Mouse (Mus musculus): Measurements from ENCODE around the gene C1qtnf6. TPM values are rescaled to one million over a fixed set of nuclear protein-coding genes. Genes with fewer than 3 reads are reported as not detected.

C1qtnf6 gene
- polyA plus RNA-seq, 1 experiment from 2014 or later, result 25.5 TPM

DNA sequence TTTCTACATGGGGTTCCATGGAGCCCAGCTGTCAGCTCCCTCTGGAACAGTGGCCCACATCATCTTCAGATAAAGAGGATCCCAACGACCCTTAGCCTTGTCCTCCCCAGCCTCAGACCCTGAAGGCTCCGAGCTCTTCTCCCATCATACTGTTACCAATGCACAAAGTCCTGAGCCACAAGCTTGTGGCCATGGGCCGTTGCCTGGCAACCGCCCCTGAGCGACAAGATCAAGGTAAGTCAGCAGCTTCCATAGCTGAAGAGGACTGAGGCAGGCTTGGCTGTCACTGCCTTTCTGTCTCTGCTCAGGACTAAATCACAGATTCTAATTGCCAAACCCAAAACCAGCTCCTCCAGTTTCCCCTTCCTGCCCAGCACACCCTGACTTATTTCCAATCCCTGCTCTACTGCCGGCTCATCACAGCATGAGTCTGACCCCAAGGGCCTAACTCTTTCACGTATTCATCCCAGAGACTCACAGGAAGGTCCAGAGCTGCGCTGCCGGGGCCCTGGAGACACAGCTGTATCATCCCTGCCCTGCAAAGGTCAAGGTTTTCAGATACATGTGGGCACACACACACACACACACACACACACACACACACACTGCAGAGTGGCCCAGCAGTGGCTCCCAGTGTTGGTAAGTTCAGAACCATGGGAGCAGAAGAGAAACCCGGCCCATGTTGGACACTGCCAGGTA lies 4.7 kb upstream of the C1qtnf6 start:
- H3K27ac ChIP-seq (ENCODE audit: low read length), result no peak overlapping the region
- peaks cover 15% of the 10 kb centered on the region for H3K4me1 ChIP-seq (ENCODE audit: control insufficient read depth, insufficient read depth, low read length)
- no peaks in the 10 kb centered on the region; the same call in 1 of the 2 replicates for H3K27me3 ChIP-seq (replicated peaks; ENCODE audit: control insufficient read depth, insufficient read depth, low read length)
- no peaks in the 10 kb centered on the region for H3K36me3 ChIP-seq (ENCODE audit: control insufficient read depth, insufficient read depth, low read length)
- H3K9ac ChIP-seq (ENCODE audit: low read depth, low read length), result peak overlapping the region; percentile 17; the same call in 1 of the 2 replicates
- no peak overlapping the region for H3K4me2 ChIP-seq (ENCODE audit: low read depth, low read length)
- ATAC-seq, result no peak
- 59% methylated on average over 10 of the region's 10 CpGs for WGBS
- no peak overlapping the region for H3K4me3 ChIP-seq (ENCODE audit: low read length)
- H3K9me3 ChIP-seq (ENCODE audit: control insufficient read depth, low read length), result no peaks in the 10 kb centered on the region

DNA sequence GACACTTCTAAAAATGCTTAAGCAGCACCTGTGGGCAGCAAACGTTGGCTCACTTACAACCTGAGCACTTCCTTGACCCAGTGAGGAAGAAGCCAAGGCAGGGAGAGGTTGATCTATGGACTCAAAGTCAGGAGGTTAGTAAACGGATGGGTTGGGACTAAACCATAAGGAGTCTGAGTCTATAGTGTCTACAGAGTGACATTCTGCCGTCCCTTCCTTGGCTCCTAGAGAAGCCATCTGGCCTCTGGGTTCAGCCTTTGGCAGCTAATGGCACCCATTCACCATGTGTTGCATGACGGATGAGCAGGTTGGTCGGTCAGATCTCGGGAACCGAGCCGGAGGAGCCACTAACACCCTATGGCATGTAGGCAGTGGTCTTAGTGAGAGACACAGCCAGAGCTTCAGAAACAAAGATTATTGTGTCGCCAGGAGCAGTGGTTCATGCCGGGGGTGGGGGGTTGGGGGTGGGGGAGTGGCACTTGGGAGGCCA lies 2.2 kb upstream of the C1qtnf6 start:
- Histone ChIP-seq H3K9me3 (ENCODE audit: control insufficient read depth, low read length) (no peaks in the 10 kb centered on the region), H3K4me1 (ENCODE audit: control insufficient read depth, insufficient read depth, low read length) (peaks cover 22% of the 10 kb centered on the region), H3K9ac (ENCODE audit: low read depth, low read length) (0 out of 2 replicates have a peak overlapping the region, but pooled peaks have one; percentile 27), H3K27me3 (replicated peaks; ENCODE audit: control insufficient read depth, insufficient read depth, low read length) (no peaks in the 10 kb centered on the region), H3K4me2 (ENCODE audit: low read depth, low read length) (no peak overlapping the region), H3K4me3 (ENCODE audit: low read length) (no peak overlapping the region), H3K27ac (ENCODE audit: low read length) (peak overlapping the region; percentile 45), H3K36me3 (ENCODE audit: control insufficient read depth, insufficient read depth, low read length) (no peaks in the 10 kb centered on the region)
- peak; percentile 10; the same call in 1 of the 2 replicates for ATAC-seq
- WGBS, result 70% methylated on average over 10 of the region's 10 CpGs

GRCm38 (mm10) chr15:78532566-78533345 lies 1.5 kb upstream of the C1qtnf6 start:
- Histone ChIP-seq H3K27ac (ENCODE audit: low read length) (peak overlapping the region; percentile 45), H3K9ac (ENCODE audit: low read depth, low read length) (peak overlapping the region; percentile 48), H3K4me1 (ENCODE audit: control insufficient read depth, insufficient read depth, low read length) (peaks cover 23% of the 10 kb centered on the region), H3K9me3 (ENCODE audit: control insufficient read depth, low read length) (no peaks in the 10 kb centered on the region), H3K4me3 (ENCODE audit: low read length) (no peak overlapping the region), H3K4me2 (ENCODE audit: low read depth, low read length) (0 out of 2 replicates have a peak overlapping the region, but pooled peaks have one; percentile 0), H3K27me3 (replicated peaks; ENCODE audit: control insufficient read depth, insufficient read depth, low read length) (no peaks in the 10 kb centered on the region), H3K36me3 (ENCODE audit: control insufficient read depth, insufficient read depth, low read length) (no peaks in the 10 kb centered on the region)
- ATAC-seq, result peak; percentile 41
- WGBS, result 53% methylated on average over 10 of the region's 10 CpGs

- WGBS, result 0% methylated on average over 25 of the region's 25 CpGs
- Histone ChIP-seq H3K36me3 (ENCODE audit: control insufficient read depth, insufficient read depth, low read length) (no peaks in the 10 kb centered on the region), H3K4me3 (ENCODE audit: low read length) (peak overlapping the region; percentile 41), H3K9ac (ENCODE audit: low read depth, low read length) (peak overlapping the region; percentile 74), H3K4me1 (ENCODE audit: control insufficient read depth, insufficient read depth, low read length) (peaks cover 24% of the 10 kb centered on the region), H3K27me3 (replicated peaks; ENCODE audit: control insufficient read depth, insufficient read depth, low read length) (no peaks in the 10 kb centered on the region), H3K4me2 (ENCODE audit: low read depth, low read length) (peak overlapping the region; percentile 57), H3K27ac (ENCODE audit: low read length) (peak overlapping the region; percentile 88), H3K9me3 (ENCODE audit: control insufficient read depth, low read length) (no peaks in the 10 kb centered on the region)
- peak; percentile 84 for ATAC-seq
These were observed 769 bp upstream of the C1qtnf6 start for GRCm38 (mm10) chr15:78531901-78532469.

DNA sequence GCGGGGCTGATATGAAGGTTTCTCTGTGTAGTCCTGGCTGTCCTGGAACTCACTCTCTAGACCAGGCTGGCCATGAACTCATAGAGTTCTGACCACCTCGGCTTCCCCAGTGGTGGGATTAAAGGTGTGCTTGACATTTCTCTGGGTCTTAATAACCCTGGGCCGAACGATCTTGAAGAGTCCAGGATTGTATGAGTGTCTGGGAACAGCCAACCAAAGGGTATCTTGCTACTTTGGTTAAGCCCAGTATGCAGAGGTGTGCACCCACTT lies 170 bp upstream of the C1qtnf6 start:
- Histone ChIP-seq H3K4me2 (ENCODE audit: low read depth, low read length) (peak overlapping the region; percentile 57), H3K36me3 (ENCODE audit: control insufficient read depth, insufficient read depth, low read length) (no peaks in the 10 kb centered on the region), H3K27me3 (replicated peaks; ENCODE audit: control insufficient read depth, insufficient read depth, low read length) (no peaks in the 10 kb centered on the region), H3K9ac (ENCODE audit: low read depth, low read length) (peak overlapping the region; percentile 74), H3K4me1 (ENCODE audit: control insufficient read depth, insufficient read depth, low read length) (peaks cover 24% of the 10 kb centered on the region), H3K9me3 (ENCODE audit: control insufficient read depth, low read length) (no peaks in the 10 kb centered on the region), H3K27ac (ENCODE audit: low read length) (peak overlapping the region; percentile 88), H3K4me3 (ENCODE audit: low read length) (peak overlapping the region; percentile 41)
- 51% methylated on average over 4 of the region's 4 CpGs for WGBS
- ATAC-seq, result no peak

DNA sequence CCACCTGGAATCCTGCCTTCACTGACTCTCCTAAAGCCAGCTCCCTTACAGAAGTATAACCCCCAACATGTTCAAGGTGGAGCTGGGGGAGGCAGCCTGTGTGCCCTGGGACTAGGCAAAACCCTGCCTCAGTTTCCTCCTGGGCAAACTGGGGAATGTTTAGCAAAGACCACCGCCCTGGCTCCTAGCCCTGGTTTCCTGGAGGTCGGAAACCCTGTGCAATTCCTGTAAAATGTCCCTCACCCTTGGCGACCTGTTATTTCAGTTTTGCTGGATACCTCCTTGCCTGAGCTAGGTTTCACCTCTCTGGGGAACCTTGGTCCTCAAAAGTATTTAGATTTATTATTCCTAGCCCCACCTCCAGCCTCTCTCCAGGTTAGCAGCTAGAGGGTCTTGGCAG lies 1.1 kb downstream of the C1qtnf6 start:
- H3K4me1 ChIP-seq (ENCODE audit: control insufficient read depth, insufficient read depth, low read length), result peaks cover 24% of the 10 kb centered on the region
- WGBS, result 76% methylated on average over 3 of the region's 3 CpGs
- no peaks in the 10 kb centered on the region for H3K36me3 ChIP-seq (ENCODE audit: control insufficient read depth, insufficient read depth, low read length)
- no peak overlapping the region for H3K4me3 ChIP-seq (ENCODE audit: low read length)
- no peak overlapping the region for H3K4me2 ChIP-seq (ENCODE audit: low read depth, low read length)
- H3K9me3 ChIP-seq (ENCODE audit: control insufficient read depth, low read length), result no peaks in the 10 kb centered on the region
- no peak for ATAC-seq
- no peak overlapping the region for H3K9ac ChIP-seq (ENCODE audit: low read depth, low read length)
- H3K27ac ChIP-seq (ENCODE audit: low read length), result no peak overlapping the region
- H3K27me3 ChIP-seq (replicated peaks; ENCODE audit: control insufficient read depth, insufficient read depth, low read length), result no peaks in the 10 kb centered on the region

GRCm38 (mm10) chr15:78529428-78529990 lies 1.7 kb downstream of the C1qtnf6 start:
- H3K36me3 ChIP-seq (ENCODE audit: control insufficient read depth, insufficient read depth, low read length), result no peaks in the 10 kb centered on the region
- H3K27ac ChIP-seq (ENCODE audit: low read length), result peak overlapping the region; percentile 83
- H3K4me2 ChIP-seq (ENCODE audit: low read depth, low read length), result peak overlapping the region; percentile 66
- ATAC-seq, result peak; percentile 46
- no peaks in the 10 kb centered on the region for H3K27me3 ChIP-seq (replicated peaks; ENCODE audit: control insufficient read depth, insufficient read depth, low read length)
- peaks cover 24% of the 10 kb centered on the region for H3K4me1 ChIP-seq (ENCODE audit: control insufficient read depth, insufficient read depth, low read length)
- H3K4me3 ChIP-seq (ENCODE audit: low read length), result peak overlapping the region; percentile 50
- peak overlapping the region; percentile 71 for H3K9ac ChIP-seq (ENCODE audit: low read depth, low read length)
- no peaks in the 10 kb centered on the region for H3K9me3 ChIP-seq (ENCODE audit: control insufficient read depth, low read length)
- 3% methylated on average over 15 of the region's 15 CpGs for WGBS

- 40% methylated on average over 11 of the region's 11 CpGs for WGBS
- ATAC-seq, result no peak
- H3K9me3 ChIP-seq (ENCODE audit: control insufficient read depth, low read length), result no peaks in the 10 kb centered on the region
- H3K27me3 ChIP-seq (replicated peaks; ENCODE audit: control insufficient read depth, insufficient read depth, low read length), result no peaks in the 10 kb centered on the region
- no peaks in the 10 kb centered on the region for H3K36me3 ChIP-seq (ENCODE audit: control insufficient read depth, insufficient read depth, low read length)
- peak overlapping the region; percentile 83 for H3K27ac ChIP-seq (ENCODE audit: low read length)
- H3K9ac ChIP-seq (ENCODE audit: low read depth, low read length), result peak overlapping the region; percentile 71
- H3K4me3 ChIP-seq (ENCODE audit: low read length), result peak overlapping the region; percentile 50
- H3K4me2 ChIP-seq (ENCODE audit: low read depth, low read length), result peak overlapping the region; percentile 66
- H3K4me1 ChIP-seq (ENCODE audit: control insufficient read depth, insufficient read depth, low read length), result peaks cover 24% of the 10 kb centered on the region
These were observed 2.3 kb downstream of the C1qtnf6 start for GRCm38 (mm10) chr15:78528726-78529411.

Measured in intestine, embryonic 16.5 days (tissue).